Mouse (Mus musculus) cerebellum, adult 2 months (tissue): ENCODE measurements around the gene Ankrd61. TPM values are rescaled to one million over a fixed set of nuclear protein-coding genes. Genes with fewer than 3 reads are reported as not detected.

ENCODE experiments used
- DNase-seq, 2 experiments: peaks; one replicate each; pipeline ENCODE4 v3.0.0; 2021
- H3K27ac ChIP-seq: fragments of 200-500 bp; 2 replicates; pipeline ENCODE4 v1.5.1; 2012; ENCODE audit warnings: low read length, control low read depth, inconsistent platforms; ENCODE audit not compliant: insufficient read depth
- H3K27me3 ChIP-seq: fragments of 200-500 bp; 2 replicates; pipeline ENCODE4 v1.6.1; 2012; ENCODE audit warnings: inconsistent platforms, mild to moderate bottlenecking, low read length, moderate library complexity; ENCODE audit not compliant: control insufficient read depth, insufficient read depth
- H3K4me1 ChIP-seq: fragments of 200-500 bp; 2 replicates; pipeline ENCODE4 v1.6.1; 2011; ENCODE audit warnings: low read length; ENCODE audit not compliant: control insufficient read depth, insufficient read depth
- H3K4me3 ChIP-seq: fragments of 200-500 bp; replicated peaks from 2 replicates; pipeline ENCODE3; 2011; ENCODE audit warnings: mild to moderate bottlenecking, low read depth, low read length, control low read depth; ENCODE audit not compliant: insufficient read depth
- CTCF ChIP-seq: fragments of 200-500 bp; IDR thresholded peaks from 2 replicates; pipeline ENCODE4 v1.5.1; 2011; ENCODE audit warnings: low read depth, mild to moderate bottlenecking, control low read depth, low read length, moderate library complexity, borderline replicate concordance; ENCODE audit not compliant: insufficient read depth
- POLR2A ChIP-seq: fragments of 200-500 bp; IDR thresholded peaks from 2 replicates; pipeline ENCODE4 v1.6.1; 2011; ENCODE audit warnings: low read length, control low read depth, borderline replicate concordance; ENCODE audit not compliant: insufficient read depth
- WGBS: fragments of 180-500 bp; shearing (Covaris S2); methylation state at CpG from one replicate; pipeline ENCODE4 v1.1.7; 2018; 5-methylcytosine and 5-hydroxymethylcytosine counted together
- polyA plus RNA-seq: library from polyadenylated mRNA; depleted of rRNA; stranded (reverse); fragments of >200 nt; gene quantifications from 2 replicates; pipeline ENCODE4 v1.2.3, GENCODE M21; 2012; rRNA removed

Gene Ankrd61
- polyA plus RNA-seq = 0.29 and 0.44 TPM in 2 replicates

- DNase-seq = no peak
- TF ChIP-seq POLR2A (no peak), CTCF (no peak)
- no peaks in the 10 kb centered on the region for H3K27me3 ChIP-seq
- no peak within 1 kb of the TSS for H3K4me3 ChIP-seq
- H3K4me1 ChIP-seq = no peaks in the 10 kb centered on the region
- 88% methylated on average over 14 of the region's 14 CpGs for WGBS
- no peak within 1 kb of the TSS for H3K27ac ChIP-seq
Observed at GRCm38 (mm10) chr5:143897635-143898330, at the start of gene Ankrd61. Gene Ankrd61, minus strand, starts transcription at chr5:143897685.

GRCm38 (mm10) chr5:143943231-143944125 lies 46.0 kb upstream of the Ankrd61 start:
- Histone ChIP-seq H3K27me3 (no peaks in the 10 kb centered on the region), H3K27ac (no peak overlapping the region), H3K4me1 (no peaks in the 10 kb centered on the region), H3K4me3 (no peak overlapping the region)
- no peak for TF ChIP-seq CTCF
- TF ChIP-seq POLR2A = no peak
- WGBS = 44% methylated on average over 14 of the region's 14 CpGs
- no peak for DNase-seq

GRCm38 (mm10) chr5:143941588-143941987 lies 44.1 kb upstream of the Ankrd61 start:
- no peaks in the 10 kb centered on the region for H3K4me1 ChIP-seq
- TF ChIP-seq CTCF (no peak), POLR2A (no peak)
- 21% methylated on average over 10 of the region's 10 CpGs for WGBS
- no peaks in the 10 kb centered on the region for H3K27me3 ChIP-seq
- DNase-seq = no peak
- H3K27ac ChIP-seq = no peak overlapping the region
- H3K4me3 ChIP-seq = no peak overlapping the region

GRCm38 (mm10) chr5:143936156-143936555 lies 38.7 kb upstream of the Ankrd61 start:
- no peak overlapping the region for H3K4me3 ChIP-seq
- WGBS = 86% methylated on average over 9 of the region's 9 CpGs
- H3K27ac ChIP-seq = no peak overlapping the region
- H3K4me1 ChIP-seq = no peaks in the 10 kb centered on the region
- no peak for DNase-seq
- H3K27me3 ChIP-seq = no peaks in the 10 kb centered on the region
- TF ChIP-seq POLR2A (no peak), CTCF (no peak)

- H3K27me3 ChIP-seq = no peaks in the 10 kb centered on the region
- H3K4me1 ChIP-seq = no peaks in the 10 kb centered on the region
- WGBS = 93% methylated on average over 1 of the region's 1 CpGs
- no peak for DNase-seq
- H3K4me3 ChIP-seq = no peak overlapping the region
- no peak overlapping the region for H3K27ac ChIP-seq
- TF ChIP-seq CTCF = no peak
- TF ChIP-seq POLR2A = no peak
Observed at GRCm38 (mm10) chr5:143933875-143934274, 36.4 kb upstream of the Ankrd61 start.

- Histone ChIP-seq H3K27me3 (no peaks in the 10 kb centered on the region), H3K27ac (no peak overlapping the region), H3K4me3 (no peak overlapping the region), H3K4me1 (no peaks in the 10 kb centered on the region)
- TF ChIP-seq POLR2A (no peak), CTCF (no peak)
- DNase-seq = no peak
- 61% methylated on average over 11 of the region's 11 CpGs for WGBS
Observed at GRCm38 (mm10) chr5:143933414-143933813, 35.9 kb upstream of the Ankrd61 start.

GRCm38 (mm10) chr5:143932831-143933230 lies 35.3 kb upstream of the Ankrd61 start, which contains the start of gene Rsph10b:
Gene Rsph10b, plus strand, starts transcription at chr5:143933035.
- H3K4me1 ChIP-seq = no peaks in the 10 kb centered on the region
- TF ChIP-seq CTCF = no peak
- TF ChIP-seq POLR2A = no peak
- DNase-seq = peak in 1 of 2 experiments; percentile 24
- no peak within 1 kb of the TSS for H3K27ac ChIP-seq
- no peak within 1 kb of the TSS for H3K4me3 ChIP-seq
- 15% methylated on average over 8 of the region's 8 CpGs for WGBS
- H3K27me3 ChIP-seq = no peaks in the 10 kb centered on the region
